Mouse (Mus musculus) kidney, embryonic 15.5 days (tissue): Measurements from ENCODE around the gene Klhl26. TPM values are rescaled to one million over a fixed set of nuclear protein-coding genes. Genes with fewer than 3 reads are reported as not detected.

ENCODE experiments used
- ATAC-seq: fragments of 200-750 bp; cut with Nextera tagmentation; replicated peaks from 2 replicates; pipeline ENCODE4 v1.8.0; 2017; ENCODE audit warnings: moderate TSS enrichment; ENCODE audit not compliant: low FRiP score
- H3K27ac ChIP-seq: fragments of 300-500 bp; sonication (generic); 2 replicates; pipeline ENCODE4 v1.5.1; 2015; ENCODE audit warnings: mild to moderate bottlenecking, inconsistent platforms
- H3K27me3 ChIP-seq: fragments of 300-500 bp; sonication (generic); 2 replicates; pipeline ENCODE4 v1.6.1; 2015; ENCODE audit warnings: inconsistent platforms
- H3K36me3 ChIP-seq: fragments of 300-500 bp; sonication (generic); 2 replicates; pipeline ENCODE4 v1.6.1; 2015; ENCODE audit warnings: inconsistent platforms
- H3K4me1 ChIP-seq: fragments of 300-500 bp; sonication (generic); 2 replicates; pipeline ENCODE4 v1.6.1; 2015; ENCODE audit warnings: inconsistent platforms
- H3K4me2 ChIP-seq: fragments of 300-500 bp; sonication (generic); 2 replicates; pipeline ENCODE4 v1.6.1; 2015; ENCODE audit warnings: moderate library complexity, mild to moderate bottlenecking, inconsistent platforms
- H3K4me3 ChIP-seq: fragments of 300-500 bp; sonication (generic); replicated peaks from 2 replicates; pipeline ENCODE4 v1.5.1; 2015; ENCODE audit warnings: mild to moderate bottlenecking, inconsistent platforms
- H3K9ac ChIP-seq: fragments of 300-500 bp; sonication (generic); 2 replicates; pipeline ENCODE4 v1.6.1; 2015; ENCODE audit warnings: mild to moderate bottlenecking, inconsistent platforms
- H3K9me3 ChIP-seq: fragments of 300-500 bp; sonication (generic); replicated peaks from 2 replicates; pipeline ENCODE4 v1.6.1; 2016; ENCODE audit warnings: inconsistent platforms
- WGBS: fragments of 180-500 bp; shearing (Covaris S2); methylation state at CpG from one replicate; pipeline ENCODE4 v1.1.7; 2015; ENCODE audit warnings: mixed read lengths; 5-methylcytosine and 5-hydroxymethylcytosine counted together
- polyA plus RNA-seq: library from polyadenylated mRNA; unstranded; fragments of >200 nt; fragmentation: Nextera tagmentation; extraction: Ambion mirVana; gene quantifications from 2 replicates; pipeline ENCODE4 v1.2.1, GENCODE M21; 2015

Gene Klhl26
- polyA plus RNA-seq, 1 experiment from 2014 or later, result 23.5 TPM

- H3K27ac ChIP-seq, result 0 out of 2 replicates have a peak overlapping the region, but pooled peaks have one; percentile 27
- WGBS, result 69% methylated on average over 8 of the region's 8 CpGs
- peak; percentile 31; the same call in 1 of the 2 replicates for ATAC-seq
- no peaks in the 10 kb centered on the region for H3K9me3 ChIP-seq
- no peak overlapping the region for H3K4me2 ChIP-seq
- 0 out of 2 replicates have a peak, but pooled peaks cover 12% of the 10 kb centered on the region for H3K36me3 ChIP-seq
- no peak overlapping the region for H3K9ac ChIP-seq
- H3K4me3 ChIP-seq, result no peak overlapping the region
- peaks cover 37% of the 10 kb centered on the region for H3K4me1 ChIP-seq
- no peaks in the 10 kb centered on the region for H3K27me3 ChIP-seq
Measured at GRCm38 (mm10) chr8:70415540-70416451, 61.0 kb downstream of the Klhl26 start.

GRCm38 (mm10) chr8:70414310-70414946, 62.3 kb downstream of the Klhl26 start:
- Histone ChIP-seq H3K9me3 (no peaks in the 10 kb centered on the region), H3K4me2 (no peak overlapping the region), H3K27ac (no peak overlapping the region), H3K4me1 (peaks cover 37% of the 10 kb centered on the region), H3K27me3 (no peaks in the 10 kb centered on the region), H3K9ac (no peak overlapping the region), H3K36me3 (0 out of 2 replicates have a peak, but pooled peaks cover 12% of the 10 kb centered on the region), H3K4me3 (no peak overlapping the region)
- WGBS, result 82% methylated on average over 6 of the region's 6 CpGs
- ATAC-seq, result no peak

GRCm38 (mm10) chr8:70410281-70410680, 66.5 kb downstream of the Klhl26 start:
- Histone ChIP-seq H3K36me3 (0 out of 2 replicates have a peak, but pooled peaks cover 12% of the 10 kb centered on the region), H3K4me1 (peaks cover 45% of the 10 kb centered on the region), H3K27me3 (no peaks in the 10 kb centered on the region), H3K9ac (no peak overlapping the region), H3K27ac (no peak overlapping the region), H3K9me3 (no peaks in the 10 kb centered on the region), H3K4me2 (no peak overlapping the region), H3K4me3 (no peak overlapping the region)
- 84% methylated on average over 5 of the region's 5 CpGs for WGBS
- ATAC-seq, result no peak

GRCm38 (mm10) chr8:70409455-70409871, 67.3 kb downstream of the Klhl26 start:
- Histone ChIP-seq H3K4me3 (no peak overlapping the region), H3K4me2 (no peak overlapping the region), H3K9ac (no peak overlapping the region), H3K27ac (peak overlapping the region; percentile 68), H3K9me3 (no peaks in the 10 kb centered on the region), H3K4me1 (peaks cover 52% of the 10 kb centered on the region), H3K36me3 (peaks cover 12% of the 10 kb centered on the region; the same call in 1 of the 2 replicates), H3K27me3 (no peaks in the 10 kb centered on the region)
- ATAC-seq, result no peak
- 61% methylated on average over 9 of the region's 9 CpGs for WGBS

GRCm38 (mm10) chr8:70409019-70409418, 67.7 kb downstream of the Klhl26 start:
- H3K4me1 ChIP-seq, result peaks cover 54% of the 10 kb centered on the region

GRCm38 (mm10) chr8:70408301-70408700, 68.5 kb downstream of the Klhl26 start:
- Histone ChIP-seq H3K27me3 (no peaks in the 10 kb centered on the region), H3K36me3 (peaks cover 9% of the 10 kb centered on the region; the same call in 1 of the 2 replicates), H3K9ac (no peak overlapping the region), H3K4me3 (no peak overlapping the region), H3K27ac (peak overlapping the region; percentile 68), H3K4me2 (no peak overlapping the region), H3K9me3 (no peaks in the 10 kb centered on the region), H3K4me1 (peaks cover 54% of the 10 kb centered on the region)
- no peak; the same call in 1 of the 2 replicates for ATAC-seq
- WGBS, result 48% methylated on average over 6 of the region's 6 CpGs

More at GRCm38 (mm10) chr8:70409019-70409418, 67.7 kb downstream of the Klhl26 start:
- no peak overlapping the region for H3K4me3 ChIP-seq
- ATAC-seq, result no peak
- no peak overlapping the region for H3K4me2 ChIP-seq
- no peaks in the 10 kb centered on the region for H3K27me3 ChIP-seq
- WGBS, result 75% methylated on average over 10 of the region's 10 CpGs
- no peak overlapping the region for H3K9ac ChIP-seq
- no peaks in the 10 kb centered on the region for H3K9me3 ChIP-seq
- H3K36me3 ChIP-seq, result peaks cover 12% of the 10 kb centered on the region; the same call in 1 of the 2 replicates
- H3K27ac ChIP-seq, result peak overlapping the region; percentile 68

- 68% methylated on average over 11 of the region's 11 CpGs for WGBS
- Histone ChIP-seq H3K27me3 (no peaks in the 10 kb centered on the region), H3K4me2 (no peak overlapping the region), H3K4me3 (no peak overlapping the region), H3K9ac (peak overlapping the region; percentile 0; the same call in 1 of the 2 replicates), H3K27ac (peak overlapping the region; percentile 76), H3K4me1 (peaks cover 54% of the 10 kb centered on the region), H3K9me3 (no peaks in the 10 kb centered on the region), H3K36me3 (peaks cover 8% of the 10 kb centered on the region; the same call in 1 of the 2 replicates)
- peak; percentile 84 for ATAC-seq
Measured at GRCm38 (mm10) chr8:70406427-70407069, 70.2 kb downstream of the Klhl26 start.

GRCm38 (mm10) chr8:70405189-70405588, 71.6 kb downstream of the Klhl26 start:
- peaks cover 54% of the 10 kb centered on the region for H3K4me1 ChIP-seq
- ATAC-seq, result no peak
- no peak overlapping the region for H3K4me2 ChIP-seq
- H3K27me3 ChIP-seq, result no peaks in the 10 kb centered on the region
- no peaks in the 10 kb centered on the region for H3K9me3 ChIP-seq
- 15% methylated on average over 7 of the region's 7 CpGs for WGBS
- peak overlapping the region; percentile 76; the same call in 1 of the 2 replicates for H3K27ac ChIP-seq
- H3K9ac ChIP-seq, result no peak overlapping the region
- H3K4me3 ChIP-seq, result no peak overlapping the region
- H3K36me3 ChIP-seq, result peaks cover 10% of the 10 kb centered on the region; the same call in 1 of the 2 replicates

GRCm38 (mm10) chr8:70404212-70404611, 72.6 kb downstream of the Klhl26 start:
- Histone ChIP-seq H3K9ac (no peak overlapping the region), H3K27ac (no peak overlapping the region), H3K4me1 (peaks cover 48% of the 10 kb centered on the region), H3K4me3 (no peak overlapping the region), H3K36me3 (peaks cover 15% of the 10 kb centered on the region; the same call in 1 of the 2 replicates), H3K4me2 (no peak overlapping the region), H3K9me3 (no peaks in the 10 kb centered on the region), H3K27me3 (no peaks in the 10 kb centered on the region)
- ATAC-seq, result no peak
- 95% methylated on average over 3 of the region's 3 CpGs for WGBS
